8 mouse cellular contexts compared by ENCODE assay signal in genomic region chr7:16395944-16396343, GRCm38 (mm10). TPM values are rescaled to one million over a fixed set of nuclear protein-coding genes. Genes with fewer than 3 reads are reported as not detected.
DNase-seq lines count a peak whose midpoint lies in the region; ATAC-seq lines count a peak whose summit lies in the region.

No protein-coding gene starts in this region.

- H3K9ac ChIP-seq in heart, embryonic 11.5 days (ENCODE audit: low read depth, low read length): no peak overlapping the region
- no peak overlapping the region for H3K9ac ChIP-seq in midbrain, embryonic 14.5 days (replicated peaks; ENCODE audit: low read length)
- H3K9ac ChIP-seq in midbrain, embryonic 13.5 days (replicated peaks): no peak overlapping the region

- H3K9me3 ChIP-seq in heart, embryonic 11.5 days (replicated peaks; ENCODE audit: control insufficient read depth, low read length): no peaks in the 10 kb centered on the region
- no peaks in the 10 kb centered on the region for H3K9me3 ChIP-seq in midbrain, embryonic 14.5 days (ENCODE audit: control insufficient read depth, low read length)
- H3K9me3 ChIP-seq in midbrain, embryonic 13.5 days: no peaks in the 10 kb centered on the region

- H3K4me1 ChIP-seq in heart, embryonic 11.5 days (ENCODE audit: control insufficient read depth, insufficient read depth, low read length): peaks cover 6% of the 10 kb centered on the region; the same call in 1 of the 2 replicates
- peaks cover 7% of the 10 kb centered on the region; the same call in 1 of the 2 replicates for H3K4me1 ChIP-seq in midbrain, embryonic 14.5 days (ENCODE audit: control insufficient read depth, insufficient read depth, low read length)
- H3K4me1 ChIP-seq in midbrain, embryonic 13.5 days (replicated peaks): peaks cover 9% of the 10 kb centered on the region

- no peak overlapping the region for H3K4me3 ChIP-seq in heart, embryonic 11.5 days (ENCODE audit: low read depth, low read length)
- no peak overlapping the region for H3K4me3 ChIP-seq in midbrain, embryonic 14.5 days (replicated peaks; ENCODE audit: low read depth, low read length)
- no peak overlapping the region for H3K4me3 ChIP-seq in midbrain, embryonic 13.5 days (replicated peaks)

- no peak overlapping the region for H3K27ac ChIP-seq in heart, embryonic 11.5 days (ENCODE audit: low read depth, low read length)
- H3K27ac ChIP-seq in midbrain, embryonic 14.5 days (replicated peaks; ENCODE audit: low read depth, low read length): no peak overlapping the region
- no peak overlapping the region for H3K27ac ChIP-seq in midbrain, embryonic 13.5 days

- peak; percentile 59 for DNase-seq in heart, adult 8-10 months (ENCODE audit: low spot score)
- peak; percentile 81 for DNase-seq in midbrain, embryonic 14.5 days
- DNase-seq in T-cell, adult 2 months (ENCODE audit: low spot score): peak; percentile 51
- DNase-seq in heart, postnatal 4 days: peak; percentile 57
- no peak for DNase-seq in ovary, adult 18-20 months (ENCODE audit: low spot score)
- DNase-seq in right cerebral cortex, postnatal 25 days: no peak

- no peak for ATAC-seq in heart, embryonic 11.5 days (replicated peaks; ENCODE audit: insufficient number of reproducible peaks, low FRiP score, low TSS enrichment)
- no peak for ATAC-seq in midbrain, embryonic 14.5 days (ENCODE audit: low FRiP score, low TSS enrichment)
- ATAC-seq in midbrain, embryonic 13.5 days: no peak

- no peaks in the 10 kb centered on the region for H3K36me3 ChIP-seq in heart, embryonic 11.5 days (ENCODE audit: control insufficient read depth, insufficient read depth, low read length)
- no peaks in the 10 kb centered on the region for H3K36me3 ChIP-seq in midbrain, embryonic 14.5 days (ENCODE audit: control insufficient read depth, insufficient read depth, low read length)
- no peaks in the 10 kb centered on the region for H3K36me3 ChIP-seq in midbrain, embryonic 13.5 days

- no peaks in the 10 kb centered on the region for H3K27me3 ChIP-seq in heart, embryonic 11.5 days (ENCODE audit: control insufficient read depth, insufficient read depth, low read length)
- no peaks in the 10 kb centered on the region for H3K27me3 ChIP-seq in midbrain, embryonic 14.5 days (ENCODE audit: control insufficient read depth, insufficient read depth, low read length)
- no peaks in the 10 kb centered on the region for H3K27me3 ChIP-seq in midbrain, embryonic 13.5 days

- H3K4me2 ChIP-seq in heart, embryonic 11.5 days: no peak overlapping the region
- H3K4me2 ChIP-seq in midbrain, embryonic 14.5 days (ENCODE audit: low read length): no peak overlapping the region
- no peak overlapping the region for H3K4me2 ChIP-seq in midbrain, embryonic 13.5 days (replicated peaks)

- 0% methylated on average over 2 of the region's 2 CpGs for whole genome bisulfite sequencing in heart, embryonic 11.5 days (ENCODE audit: insufficient replicate concordance)
- WGBS in midbrain, embryonic 14.5 days: 0% methylated on average over 2 of the region's 2 CpGs
- WGBS in midbrain, embryonic 13.5 days: 0% methylated on average over 2 of the region's 2 CpGs

RNA-seq across cellular contexts. Expression of gene Zc3h4, which starts 4.8 kb away (rescaled TPM):
- total RNA-seq in heart, adult 8-10 months (2022): 10 to 100 TPM; 22.6 to 32.9 (median 28.8) TPM
- polyA plus RNA-seq in heart, embryonic 11.5 days (2014; fragmentation: Nextera tagmentation; extraction: Ambion mirVana): 9.4 and 12.8 TPM in 2 replicates
- polyA plus RNA-seq in midbrain, embryonic 14.5 days (2014; fragmentation: Nextera tagmentation; extraction: Ambion mirVana): 17.1 and 19.2 TPM in 2 replicates
- 18.2 and 22.1 TPM in 2 replicates for polyA plus RNA-seq in midbrain, embryonic 13.5 days (2015; fragmentation: Nextera tagmentation; extraction: Ambion mirVana)
- 10 to 100 TPM; 36.8 to 39.3 TPM for total RNA-seq in heart, postnatal 4 days (2021)

RNA-seq across cellular contexts. Expression of gene Sae1, which starts 8.3 kb away (rescaled TPM):
- total RNA-seq in heart, adult 8-10 months (2022): 10 to 100 TPM; 31.6 to 38.8 (median 36.1) TPM
- 222 and 243 TPM in 2 replicates for polyA plus RNA-seq in heart, embryonic 11.5 days (2014; fragmentation: Nextera tagmentation; extraction: Ambion mirVana)
- polyA plus RNA-seq in midbrain, embryonic 14.5 days (2014; fragmentation: Nextera tagmentation; extraction: Ambion mirVana): 178 and 240 TPM in 2 replicates
- 267 and 272 TPM in 2 replicates for polyA plus RNA-seq in midbrain, embryonic 13.5 days (2015; fragmentation: Nextera tagmentation; extraction: Ambion mirVana)
- total RNA-seq in heart, postnatal 4 days (2021): 100 to 1,000 TPM; 105 to 110 TPM

RNA-seq across cellular contexts. Expression of gene Tmem160, which starts 56.6 kb away (rescaled TPM):
- total RNA-seq in heart, adult 8-10 months (2022): 10 to 100 TPM; 79.6 to 97.6 (median 89.8) TPM
- 69.4 and 78.6 TPM in 2 replicates for polyA plus RNA-seq in heart, embryonic 11.5 days (2014; fragmentation: Nextera tagmentation; extraction: Ambion mirVana)
- polyA plus RNA-seq in midbrain, embryonic 14.5 days (2014; fragmentation: Nextera tagmentation; extraction: Ambion mirVana): 59.6 and 84.1 TPM in 2 replicates
- 48.1 and 59.4 TPM in 2 replicates for polyA plus RNA-seq in midbrain, embryonic 13.5 days (2015; fragmentation: Nextera tagmentation; extraction: Ambion mirVana)
- 10 to 100 TPM; 70.3 to 77.9 TPM for total RNA-seq in heart, postnatal 4 days (2021)

Comparison
In these comparisons a context has a peak if more than half of its experiments do, and no peak if none do; other contexts are left out.
1. DNase-seq: peak in heart, adult 8-10 months (single experiment), midbrain, embryonic 14.5 days (single experiment), T-cell, adult 2 months (single experiment) and heart, postnatal 4 days (single experiment); none in ovary, adult 18-20 months (single experiment) and right cerebral cortex, postnatal 25 days (single experiment).